Mouse (Mus musculus) lung, adult 2 months (tissue): ENCODE measurements around the gene Dbp. TPM values are rescaled to one million over a fixed set of nuclear protein-coding genes. Genes with fewer than 3 reads are reported as not detected.
A peak's percentile ranks its signal among the peaks of the same experiment; 100 is the strongest.

Experiments used
- DNase-seq: peaks from one replicate; pipeline ENCODE4 v3.0.0; 2022
- H3K4me1 ChIP-seq: fragments of 200-500 bp; 2 replicates; pipeline ENCODE4 v1.6.1; 2011; ENCODE audit warnings: low read length; ENCODE audit not compliant: control insufficient read depth, insufficient read depth
- H3K4me3 ChIP-seq: fragments of 200-500 bp; replicated peaks from 2 replicates; pipeline ENCODE3; 2011; ENCODE audit warnings: low read depth, mild to moderate bottlenecking, control low read depth, low read length; ENCODE audit errors: extremely low read depth
- CTCF ChIP-seq: fragments of 200-500 bp; IDR thresholded peaks from 2 replicates; pipeline ENCODE4 v1.5.1; 2011; ENCODE audit warnings: mild to moderate bottlenecking, low read length, control low read depth; ENCODE audit not compliant: insufficient read depth
- POLR2A ChIP-seq: fragments of 200-500 bp; IDR thresholded peaks from 2 replicates; pipeline ENCODE4 v1.6.1; 2011; ENCODE audit warnings: low read depth, mild to moderate bottlenecking, control low read depth, low read length, borderline replicate concordance; ENCODE audit errors: extremely low read depth
- WGBS: fragments of 180-500 bp; shearing (Covaris S2); methylation state at CpG from one replicate; pipeline ENCODE4 v1.1.7; 2018; 5-methylcytosine and 5-hydroxymethylcytosine counted together
- polyA plus RNA-seq: library from polyadenylated mRNA; depleted of rRNA; stranded (reverse); fragments of >200 nt; gene quantifications from 2 replicates; pipeline ENCODE4 v1.2.3, GENCODE M21; 2012

The Dbp gene
- polyA plus RNA-seq, 1 experiment, result 43.1 TPM

DNA sequence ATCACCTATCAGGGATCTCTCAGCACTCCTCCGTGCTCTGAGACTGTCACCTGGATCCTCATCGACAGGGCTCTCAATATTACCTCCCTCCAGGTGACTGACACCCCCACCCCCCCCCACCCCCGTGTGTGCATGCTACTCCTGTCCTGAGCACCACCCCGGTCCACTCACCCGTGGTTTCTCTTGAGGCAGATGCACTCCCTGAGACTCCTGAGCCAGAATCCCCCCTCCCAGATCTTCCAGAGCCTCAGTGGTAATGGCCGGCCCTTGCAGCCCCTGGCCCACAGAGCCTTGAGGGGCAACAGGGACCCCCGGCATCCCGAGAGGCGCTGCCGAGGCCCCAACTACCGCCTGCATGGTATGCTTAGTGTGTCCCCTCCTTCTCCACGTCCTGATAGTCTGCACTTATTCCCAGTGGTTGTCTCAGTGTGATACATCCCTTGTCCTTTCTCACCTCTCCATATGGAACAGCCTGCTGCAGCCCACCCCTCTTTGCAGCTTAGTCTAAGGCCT, 1.3 kb upstream of the Dbp start:
- TF ChIP-seq POLR2A, result no peak
- TF ChIP-seq CTCF, result no peak
- DNase-seq, result no peak
- peak overlapping the region; percentile 74 for H3K4me3 ChIP-seq
- WGBS, result 43% methylated on average over 12 of the region's 12 CpGs
- peaks cover 11% of the 10 kb centered on the region for H3K4me1 ChIP-seq

DNA sequence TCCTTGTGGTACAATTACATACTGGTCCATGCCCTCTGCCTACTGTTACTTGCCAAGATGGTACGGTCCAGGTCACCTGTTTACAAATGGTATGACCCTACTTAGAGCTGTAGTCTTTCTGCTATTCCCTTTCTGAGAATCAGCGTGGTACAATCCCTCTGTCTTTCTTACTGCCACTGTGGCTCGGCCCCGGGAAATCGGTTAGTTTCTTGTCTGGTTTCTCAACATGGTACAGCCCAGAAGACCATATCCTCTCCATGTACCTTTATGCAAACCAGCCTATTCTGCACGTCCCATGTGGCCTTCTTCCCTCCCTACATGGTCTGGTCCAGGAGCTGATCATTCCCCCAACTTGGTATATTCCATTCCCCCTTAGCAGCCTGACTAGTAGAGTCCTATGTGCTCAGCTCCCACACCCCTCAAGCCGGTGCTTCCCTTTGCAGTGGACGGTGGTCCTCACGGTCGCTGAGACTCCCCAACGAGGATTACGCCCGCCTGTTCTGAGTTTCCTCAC, 785 bp upstream of the Dbp start:
- Histone ChIP-seq H3K4me1 (peaks cover 12% of the 10 kb centered on the region), H3K4me3 (peak overlapping the region; percentile 74)
- no peak for TF ChIP-seq CTCF
- peak; percentile 95; the same call in 1 of the 2 replicates for TF ChIP-seq POLR2A
- 1% methylated on average over 13 of the region's 13 CpGs for WGBS
- DNase-seq, result no peak

DNA sequence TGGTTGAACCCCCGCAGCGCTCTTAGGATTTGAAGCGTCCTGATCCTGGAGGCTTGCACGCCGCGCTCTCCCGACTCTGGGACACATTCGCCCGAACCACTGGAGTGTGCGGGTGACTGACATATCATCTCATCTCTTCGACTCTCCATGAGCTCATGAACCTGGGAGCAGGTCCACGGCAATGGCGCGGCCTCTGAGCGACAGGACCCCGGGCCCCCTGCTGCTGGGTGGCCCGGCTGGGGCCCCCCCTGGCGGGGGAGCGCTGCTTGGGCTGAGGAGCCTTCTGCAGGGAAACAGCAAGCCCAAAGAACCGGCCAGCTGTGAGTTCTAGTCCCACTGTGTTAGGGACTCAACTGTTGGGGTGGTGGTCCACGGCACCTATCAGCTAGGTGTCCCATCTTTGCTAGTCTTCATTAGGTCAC, 566 bp downstream of the Dbp start:
- Histone ChIP-seq H3K4me3 (peak overlapping the region; percentile 82), H3K4me1 (peaks cover 14% of the 10 kb centered on the region)
- under 1% methylated on average over 21 of the region's 21 CpGs for WGBS
- TF ChIP-seq POLR2A (no peak), CTCF (no peak)
- DNase-seq, result no peak

DNA sequence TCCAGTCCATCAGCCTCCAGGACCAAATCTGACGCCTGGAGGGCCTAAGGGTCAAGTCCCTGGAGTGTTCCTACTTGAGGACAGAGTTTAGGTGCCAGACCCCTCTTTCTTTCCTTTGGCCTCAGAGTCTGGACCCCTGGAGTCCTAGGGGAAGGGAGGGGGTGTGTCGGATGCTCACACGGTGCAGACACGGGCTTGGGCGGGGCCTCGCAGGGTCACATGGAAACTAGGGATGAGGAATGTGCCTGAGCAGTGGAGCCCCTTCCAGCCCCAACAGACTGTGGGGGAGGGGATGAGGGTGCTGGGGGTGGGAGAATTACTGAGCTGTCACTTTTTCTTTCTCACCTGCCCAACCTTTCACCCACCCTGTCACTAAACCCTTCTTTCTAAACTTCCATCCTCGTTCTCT, 989 bp downstream of the Dbp start:
- WGBS, result 0% methylated on average over 7 of the region's 7 CpGs
- Histone ChIP-seq H3K4me3 (peak overlapping the region; percentile 82), H3K4me1 (peaks cover 14% of the 10 kb centered on the region)
- DNase-seq, result peak; percentile 73
- TF ChIP-seq CTCF (no peak), POLR2A (peak; percentile 76; the same call in 1 of the 2 replicates)

DNA sequence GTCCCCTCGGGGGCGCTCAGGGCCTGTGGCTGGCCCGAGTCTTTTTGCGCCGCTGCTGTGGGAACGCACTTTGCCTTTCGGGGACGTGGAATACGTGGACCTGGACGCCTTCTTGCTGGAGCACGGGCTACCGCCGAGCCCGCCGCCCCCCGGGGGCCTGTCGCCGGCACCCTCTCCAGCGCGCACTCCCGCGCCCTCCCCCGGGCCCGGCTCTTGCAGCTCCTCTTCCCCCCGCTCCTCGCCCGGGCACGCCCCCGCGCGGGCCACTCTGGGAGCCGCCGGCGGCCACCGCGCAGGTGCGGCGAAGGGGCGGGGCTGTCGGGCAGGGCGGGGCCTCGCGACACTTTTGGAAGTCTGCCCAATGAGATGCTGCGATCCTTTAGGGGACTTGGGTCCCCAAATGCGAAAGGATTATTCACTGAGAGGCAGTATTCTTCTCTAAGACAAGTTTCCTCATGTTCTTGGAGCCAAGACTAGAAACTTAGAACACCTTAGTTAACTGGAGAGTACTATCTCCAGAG, 1.9 kb downstream of the Dbp start:
- TF ChIP-seq CTCF, result no peak
- peak; percentile 64; the same call in 1 of the 2 replicates for TF ChIP-seq POLR2A
- H3K4me3 ChIP-seq, result peak overlapping the region; percentile 82
- peaks cover 14% of the 10 kb centered on the region for H3K4me1 ChIP-seq
- 2% methylated on average over 29 of the region's 45 CpGs for WGBS
- peak; percentile 82 for DNase-seq

DNA sequence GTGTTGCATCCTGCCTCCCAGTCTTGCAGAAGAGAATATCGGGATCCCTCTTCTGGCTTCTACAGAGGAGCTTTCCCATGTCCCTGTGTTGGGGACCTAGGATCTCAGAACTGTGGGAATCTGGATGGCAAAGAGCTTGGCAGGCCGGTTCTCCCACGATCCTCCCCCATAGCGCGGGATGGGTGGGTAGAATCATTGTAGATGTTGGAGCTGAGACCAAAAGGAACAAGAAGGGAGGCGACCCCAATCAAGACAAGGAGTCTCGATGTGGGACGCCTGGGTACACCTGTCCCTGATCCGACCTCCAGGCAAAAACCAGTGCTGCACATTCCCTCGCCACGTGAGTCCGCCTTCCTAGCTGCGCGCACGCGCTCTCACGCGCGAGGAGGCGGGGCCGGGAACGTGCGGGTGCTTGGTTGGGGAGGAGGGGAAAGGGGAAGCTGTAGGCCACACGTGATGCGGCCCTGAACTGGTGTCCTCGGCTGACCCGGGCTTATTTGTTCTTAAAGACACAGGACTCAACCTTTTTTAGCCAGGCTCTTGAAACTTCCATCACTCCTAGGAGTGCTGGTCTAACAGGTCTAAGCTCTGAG, 2.6 kb downstream of the Dbp start:
- TF ChIP-seq CTCF (no peak), POLR2A (peak; percentile 94; the same call in 1 of the 2 replicates)

DNA sequence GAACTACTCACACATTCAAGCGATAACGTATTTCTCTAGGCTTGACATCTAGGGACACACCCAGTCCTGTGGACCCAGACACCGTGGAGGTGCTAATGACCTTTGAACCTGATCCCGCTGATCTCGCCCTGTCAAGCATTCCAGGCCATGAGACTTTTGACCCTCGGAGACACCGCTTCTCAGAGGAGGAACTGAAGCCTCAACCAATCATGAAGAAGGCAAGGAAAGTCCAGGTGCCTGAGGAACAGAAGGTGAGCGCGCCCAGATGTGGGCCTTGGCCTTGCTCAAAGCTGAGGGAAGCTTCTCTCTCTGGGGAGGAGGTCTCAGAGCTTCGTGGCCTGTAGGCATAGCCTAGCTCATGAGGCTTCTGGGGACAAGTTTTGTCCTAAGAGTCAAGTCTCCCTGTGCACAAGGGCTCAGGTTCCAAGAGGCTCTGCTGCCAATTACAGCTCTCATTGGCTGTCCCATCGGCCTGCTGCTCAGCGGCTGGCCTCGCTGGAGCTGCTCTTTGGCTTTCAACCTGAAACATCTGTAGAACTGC, 3.4 kb downstream of the Dbp start:
- TF ChIP-seq POLR2A (0 out of 2 replicates have a peak, but pooled peaks have one; percentile 9), CTCF (no peak)
- Histone ChIP-seq H3K4me1 (peaks cover 16% of the 10 kb centered on the region), H3K4me3 (peak overlapping the region; percentile 48)
- no peak for DNase-seq
- WGBS, result 26% methylated on average over 13 of the region's 13 CpGs

More for the DNA sequence above, 2.6 kb downstream of the Dbp start:
- peak; percentile 98 for DNase-seq
- Histone ChIP-seq H3K4me1 (peaks cover 14% of the 10 kb centered on the region), H3K4me3 (peak overlapping the region; percentile 73)
- under 1% methylated on average over 27 of the region's 27 CpGs for WGBS

DNA sequence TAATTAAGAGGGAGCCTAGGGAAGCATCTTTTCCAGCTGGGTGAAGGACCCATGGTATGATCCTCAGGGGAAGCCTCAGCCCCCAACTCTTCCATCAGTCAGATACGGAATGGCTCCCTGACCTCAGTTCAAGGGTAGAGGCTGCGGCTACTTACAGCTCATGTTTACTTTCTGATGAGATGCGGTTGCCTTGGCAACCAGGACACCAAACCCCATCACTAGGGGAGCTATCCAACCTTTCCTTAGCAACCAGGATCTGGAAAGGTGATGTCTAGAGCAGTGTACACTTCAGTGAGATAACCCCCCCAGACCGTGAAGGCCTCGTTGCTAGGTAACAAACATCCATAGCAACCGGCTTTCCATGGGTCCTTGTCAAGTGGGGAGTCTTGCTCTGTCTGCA, 4.1 kb downstream of the Dbp start:
- TF ChIP-seq CTCF (no peak), POLR2A (peak; percentile 18; the same call in 1 of the 2 replicates)
- Histone ChIP-seq H3K4me3 (no peak overlapping the region), H3K4me1 (peaks cover 18% of the 10 kb centered on the region)
- WGBS, result 43% methylated on average over 6 of the region's 6 CpGs
- no peak for DNase-seq

DNA sequence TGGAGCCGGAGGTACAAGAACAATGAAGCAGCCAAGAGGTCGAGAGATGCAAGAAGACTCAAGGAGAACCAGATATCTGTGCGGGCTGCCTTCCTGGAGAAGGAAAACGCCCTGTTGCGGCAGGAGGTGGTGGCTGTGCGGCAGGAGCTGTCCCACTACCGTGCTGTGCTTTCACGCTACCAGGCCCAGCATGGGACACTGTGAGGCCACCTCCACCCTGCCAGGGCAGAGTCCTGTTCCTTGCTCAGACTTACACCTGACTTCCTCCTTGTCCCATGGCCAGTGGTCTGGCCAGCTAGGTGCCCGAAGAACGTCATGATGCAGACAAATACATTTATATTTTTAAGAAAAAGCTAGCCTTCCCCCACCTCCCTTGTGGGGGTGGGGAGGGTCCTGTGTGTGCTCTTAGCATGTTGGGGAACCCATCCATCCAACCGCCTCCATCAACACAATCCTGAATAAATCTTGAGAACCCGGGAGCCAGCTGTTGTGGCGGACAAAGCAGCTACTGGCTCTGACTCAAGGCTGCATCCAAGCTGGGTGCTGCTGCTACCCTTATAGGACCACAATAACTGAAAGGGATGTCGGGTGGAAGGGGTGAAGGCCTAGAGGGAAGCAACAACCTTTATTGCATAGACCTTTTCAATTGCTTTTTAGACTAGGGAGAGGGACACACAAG, 4.9 kb downstream of the Dbp start:
- no peak for DNase-seq
- Histone ChIP-seq H3K4me3 (no peak overlapping the region), H3K4me1 (peaks cover 24% of the 10 kb centered on the region)
- no peak for TF ChIP-seq CTCF
- peak; percentile 63; the same call in 1 of the 2 replicates for TF ChIP-seq POLR2A
- WGBS, result 51% methylated on average over 14 of the region's 14 CpGs
